Mouse (Mus musculus): ENCODE data around the gene Gm5862.
"Not testable (repeated sequence)": the region's sequence is repeated elsewhere in the genome, so short reads cannot be mapped to it uniquely, and the experiment has no call there.

The Gm5862 gene

DNA sequence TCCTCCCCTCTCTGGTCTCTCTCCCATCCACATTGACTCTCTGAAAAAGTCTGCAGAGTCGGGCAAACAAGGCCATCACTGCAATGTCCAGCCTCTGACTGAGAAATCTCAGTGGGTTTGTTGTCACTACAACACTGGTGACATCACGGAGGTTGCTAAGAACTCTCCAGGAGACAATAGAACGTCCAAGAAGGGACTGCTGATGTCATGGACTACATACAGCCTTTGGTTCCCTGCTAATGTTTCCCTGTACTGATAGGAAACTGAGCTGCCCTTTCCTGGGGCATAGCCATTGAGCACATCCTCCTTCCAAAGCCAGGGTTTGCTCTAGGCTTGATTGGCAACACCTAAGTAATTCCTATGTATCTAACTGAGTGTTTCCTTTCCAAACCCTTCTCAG lies at the start of gene Gm5862:
TSS of gene Gm5862 (minus strand) at position 101 of the 400 bp plus-strand sequence.
- not testable (repeated sequence) for DNase-seq (ENCODE audit: low read depth, low spot score)

DNA sequence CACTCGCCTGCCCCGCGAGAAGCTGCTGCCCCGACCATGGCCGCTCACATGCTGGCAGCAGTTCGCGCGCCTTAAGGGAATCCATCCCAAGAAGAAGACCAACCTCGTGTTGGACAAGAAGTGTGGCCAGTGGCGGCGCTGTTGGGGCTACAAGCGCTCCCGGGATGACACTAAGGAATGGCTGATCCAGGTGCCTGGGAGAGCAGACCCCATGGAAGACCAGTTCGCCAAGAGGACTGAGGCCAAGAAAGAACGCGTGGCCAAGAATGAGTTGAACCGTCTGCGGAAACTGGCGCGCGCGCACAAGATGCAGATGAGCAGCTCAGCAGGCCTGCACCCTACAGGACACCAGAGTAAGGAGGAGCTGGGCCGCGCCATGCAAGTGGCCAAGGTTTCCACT lies 48.0 kb upstream of the Gm5862 start:
- DNase-seq (ENCODE audit: low read depth, low spot score): no peak

- DNase-seq (ENCODE audit: low read depth, low spot score): not testable (repeated sequence)
Measured at GRCm38 (mm10) chr5:26058481-26058880, 35.8 kb upstream of the Gm5862 start, which contains the start of gene Gm7347. TSS of gene Gm7347 (minus strand) at chr5:26058581.

- DNase-seq (ENCODE audit: low read depth, low spot score): not testable (repeated sequence)
Measured at GRCm38 (mm10) chr5:26039458-26039857, 16.7 kb upstream of the Gm5862 start, which contains the start of gene Speer4a. TSS of gene Speer4a (minus strand) at chr5:26039558.

GRCm38 (mm10) chr5:26007697-26008096 lies 15.0 kb downstream of the Gm5862 start:
- DNase-seq (ENCODE audit: low read depth, low spot score): not testable (repeated sequence)

DNA sequence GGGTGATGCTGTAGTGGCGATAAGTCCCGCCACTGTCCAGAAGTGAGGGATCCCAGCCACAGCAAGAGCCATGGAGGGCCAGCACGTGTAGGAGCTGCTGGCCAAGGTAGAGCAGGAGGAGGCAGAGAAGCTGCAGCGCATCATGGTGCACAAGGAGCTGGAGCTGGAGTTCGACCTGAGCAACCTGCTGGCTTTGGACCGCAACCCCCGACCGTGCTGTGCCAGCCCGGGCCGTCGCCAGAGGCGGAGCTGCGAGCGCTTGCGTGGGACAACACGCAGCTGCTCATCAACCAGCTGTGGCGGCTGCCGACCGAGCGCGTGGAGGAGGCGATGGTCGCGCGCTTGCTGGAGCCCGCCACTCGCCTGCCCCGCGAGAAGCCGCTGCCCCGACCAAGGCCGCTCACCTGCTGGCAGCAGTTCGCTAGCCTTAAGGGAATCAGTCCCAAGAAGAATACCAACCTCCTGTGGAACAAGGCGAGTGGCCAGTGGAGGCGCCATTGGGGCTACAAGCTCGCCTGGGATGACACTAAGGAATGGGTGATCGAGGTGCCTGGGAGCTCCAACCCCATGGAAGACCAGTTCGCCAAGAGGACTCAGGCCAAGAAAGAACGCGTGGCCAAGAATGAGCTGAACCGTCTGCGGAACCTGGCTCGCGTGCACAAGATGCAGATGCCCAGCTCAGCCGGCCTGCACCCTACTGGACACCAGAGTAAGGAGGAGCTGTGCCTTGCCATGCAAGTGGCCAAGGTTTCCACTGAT lies 15.6 kb downstream of the Gm5862 start:
- DNase-seq (ENCODE audit: low read depth, low spot score): peak; percentile 20

DNA sequence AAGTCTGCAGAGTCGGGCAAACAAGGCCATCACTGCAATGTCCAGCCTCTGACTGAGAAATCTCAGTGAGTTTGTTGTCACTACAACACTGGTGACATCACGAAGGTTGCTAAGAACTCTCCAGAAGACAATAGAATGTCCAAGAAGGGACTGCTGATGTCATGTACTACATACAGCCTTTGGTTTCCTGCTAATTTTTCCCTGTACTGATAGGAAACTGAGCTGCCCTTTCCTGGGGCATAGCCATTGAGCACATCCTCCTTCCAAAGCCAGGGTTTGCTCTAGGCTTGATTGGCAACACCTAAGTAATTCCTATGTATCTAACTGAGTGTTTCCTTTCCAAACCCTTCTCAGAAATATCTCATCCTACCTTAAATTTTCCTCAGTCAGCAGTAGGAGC lies 18.0 kb downstream of the Gm5862 start, which contains the start of gene Gm1979:
TSS of gene Gm1979 (minus strand) at position 101 of the 400 bp plus-strand sequence.
- not testable (repeated sequence) for DNase-seq (ENCODE audit: low read depth, low spot score)

- DNase-seq (ENCODE audit: low read depth, low spot score): not testable (repeated sequence)
Measured at GRCm38 (mm10) chr5:25988550-25988949, 34.2 kb downstream of the Gm5862 start, which contains the start of gene Gm21698. TSS of gene Gm21698 (minus strand) at chr5:25988650.

DNA sequence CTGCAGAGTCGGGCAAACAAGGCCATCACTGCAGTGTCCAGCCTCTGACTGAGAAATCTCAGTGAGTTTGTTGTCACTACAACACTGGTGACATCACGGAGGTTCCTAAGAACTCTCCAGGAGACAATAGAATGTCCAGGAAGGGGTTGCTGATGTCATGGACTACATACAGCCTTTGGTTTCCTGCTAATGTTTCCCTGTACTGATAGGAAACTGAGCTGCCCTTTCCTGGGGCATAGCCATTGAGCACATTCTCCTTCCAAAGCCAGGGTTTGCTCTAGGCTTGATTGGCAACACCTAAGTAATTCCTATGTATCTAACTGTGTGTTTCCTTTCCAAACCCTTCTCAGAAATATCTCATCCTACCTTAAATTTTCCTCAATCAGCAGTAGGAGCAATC lies 50.2 kb downstream of the Gm5862 start, which contains the start of gene Gm21680:
TSS of gene Gm21680 (minus strand) at position 101 of the 400 bp plus-strand sequence.
- not testable (repeated sequence) for DNase-seq (ENCODE audit: low read depth, low spot score)

All from embryo, embryonic 11.5 days (tissue).